Mouse (Mus musculus): Measurements from ENCODE around the gene Prdm15. TPM values are rescaled to one million over a fixed set of nuclear protein-coding genes. Genes with fewer than 3 reads are reported as not detected.

Gene Prdm15
- total and polyA plus RNA-seq, 3 experiments = 6.4 to 7.9 (median 7.3) TPM

GRCm38 (mm10) chr16:97763061-97763989 is 88.3 kb downstream of the Prdm15 start, which contains the start of gene Ripk4:
TSS of gene Ripk4 (minus strand) at chr16:97763787.
- dilution Hi-C loops (cut with MboI; ENCODE audit: extremely low pct_ligation_motif_present, extremely low pct_unique_long_range_greater_than_20kb, low sequenced_read_pairs) (no loop called here), in situ Hi-C loops (cut with MboI; ENCODE audit: low pct_ligation_motif_present, low pct_unique_long_range_greater_than_20kb, low sequenced_read_pairs) (no loop called here)
- H3K9me3 ChIP-seq (replicated peaks; ENCODE audit: low read length) = no peaks in the 10 kb centered on the region
- H3K79me2 ChIP-seq (replicated peaks; ENCODE audit: control insufficient read depth, extremely low read depth, insufficient read depth, poor library complexity, severe bottlenecking) = no peaks in the 10 kb centered on the region
- no peak within 1 kb of the TSS for H3K4me2 ChIP-seq (ENCODE audit: insufficient read depth, low read depth, poor library complexity, severe bottlenecking)
- no peak within 1 kb of the TSS for H3K4me3 ChIP-seq (replicated peaks in 1 of 3; ENCODE audit: low read depth in 2 of 3, low read length in 2 of 3, poor library complexity in 1 of 3)
- H3K36me3 ChIP-seq (replicated peaks in 1 of 2; ENCODE audit: control insufficient read depth in 1 of 2, insufficient read depth in 1 of 2, low read length in 1 of 2) = no peaks in the 10 kb centered on the region
- DNase-seq (ENCODE audit: extremely low read depth) = no peak
- no peak within 1 kb of the TSS for H3K9ac ChIP-seq (ENCODE audit: insufficient read depth, low read depth)
- no peaks in the 10 kb centered on the region for H3K4me1 ChIP-seq (ENCODE audit: control insufficient read depth in 1 of 2, insufficient read depth in 2 of 2)
- TF ChIP-seq ZKSCAN1 (IDR thresholded peaks at IDR 0.05; ENCODE audit: borderline replicate concordance, low read depth, low read length) = no peak
- H3K27ac ChIP-seq (ENCODE audit: insufficient read depth, low read depth) = no peak within 1 kb of the TSS
- H3K27me3 ChIP-seq (replicated peaks) = no peaks in the 10 kb centered on the region

- H3K27me3 ChIP-seq (replicated peaks) = no peaks in the 10 kb centered on the region
- no peaks in the 10 kb centered on the region for H3K36me3 ChIP-seq (replicated peaks in 1 of 2; ENCODE audit: control insufficient read depth in 1 of 2, insufficient read depth in 1 of 2, low read length in 1 of 2)
- in situ Hi-C loops (cut with MboI; ENCODE audit: low pct_ligation_motif_present, low pct_unique_long_range_greater_than_20kb, low sequenced_read_pairs) = no loop called here
- no peak overlapping the region for H3K4me3 ChIP-seq (replicated peaks in 1 of 3; ENCODE audit: low read depth in 2 of 3, low read length in 2 of 3, poor library complexity in 1 of 3)
- TF ChIP-seq NELFE (IDR thresholded peaks at IDR 0.05; ENCODE audit: low read depth, low read length) (no peak), ELF1 (IDR thresholded peaks at IDR 0.05; ENCODE audit: low read depth, low read length) (no peak), MAFK (IDR thresholded peaks at IDR 0.05; ENCODE audit: insufficient replicate concordance, low read length) (no peak), MYC (IDR thresholded peaks at IDR 0.05; ENCODE audit: low read depth, low read length) (no peak), MEF2A (IDR thresholded peaks at IDR 0.05; ENCODE audit: borderline replicate concordance, low read depth, low read length) (no peak), RAD21 (IDR thresholded peaks at IDR 0.05; ENCODE audit: low read depth, low read length) (no peak), PAX5 (IDR thresholded peaks at IDR 0.05; ENCODE audit: low read length) (no peak), ZC3H11A (IDR thresholded peaks at IDR 0.05; ENCODE audit: low read depth, low read length) (no peak), POLR2AphosphoS2 (IDR thresholded peaks at IDR 0.05; ENCODE audit: low read depth, low read length) (no peak), ZKSCAN1 (IDR thresholded peaks at IDR 0.05; ENCODE audit: borderline replicate concordance, low read depth, low read length) (no peak), KAT2A (IDR thresholded peaks at IDR 0.05; ENCODE audit: insufficient replicate concordance, low read length) (no peak), POLR2A (IDR thresholded peaks at IDR 0.05; ENCODE audit: low read depth, low read length) (no peak), NRF1 (IDR thresholded peaks at IDR 0.05; ENCODE audit: low read depth, low read length) (no peak), GABPA (IDR thresholded peaks at IDR 0.05; ENCODE audit: insufficient replicate concordance, low read depth, low read length) (no peak), TBP (conservative IDR thresholded peaks at IDR 0.05; ENCODE audit: low read depth, low read length) (no peak)
- H3K9ac ChIP-seq (ENCODE audit: insufficient read depth, low read depth) = no peak overlapping the region
- no peaks in the 10 kb centered on the region for H3K79me2 ChIP-seq (replicated peaks; ENCODE audit: control insufficient read depth, extremely low read depth, insufficient read depth, poor library complexity, severe bottlenecking)
- H3K9me3 ChIP-seq (replicated peaks; ENCODE audit: low read length) = no peaks in the 10 kb centered on the region
- H3K27ac ChIP-seq (ENCODE audit: insufficient read depth, low read depth) = no peak overlapping the region
- no peaks in the 10 kb centered on the region for H3K4me1 ChIP-seq (ENCODE audit: control insufficient read depth in 1 of 2, insufficient read depth in 2 of 2)
- dilution Hi-C loops (cut with MboI; ENCODE audit: extremely low pct_ligation_motif_present, extremely low pct_unique_long_range_greater_than_20kb, low sequenced_read_pairs) = no loop called here
- DNase-seq (ENCODE audit: extremely low read depth) = no peak
- H3K4me2 ChIP-seq (ENCODE audit: insufficient read depth, low read depth, poor library complexity, severe bottlenecking) = no peak overlapping the region
Observed at GRCm38 (mm10) chr16:97761782-97762181, 89.9 kb downstream of the Prdm15 start.

Measured in CH12.LX (cell line).